Mouse (Mus musculus): ENCODE measurements around the gene Nr3c2.

GRCm38 (mm10) chr8:77128006-77128405 is 228.8 kb downstream of the Nr3c2 start:
- TF ChIP-seq CTCF (conservative IDR thresholded peaks at IDR 0.05; ENCODE audit: insufficient read depth, insufficient read length, low read depth, low read length), result no peak
- no peak for TF ChIP-seq POLR2A (IDR thresholded peaks at IDR 0.05; ENCODE audit: low read depth, low read length)

Data from kidney, adult 2 months (tissue).